Mouse (Mus musculus) lung, postnatal 4 days (tissue): ENCODE results near the gene Tcf7.
A peak's percentile ranks its signal among the peaks of the same experiment; 100 is the strongest.

Experiments used
- DNase-seq, 2 experiments: peaks; one replicate each; pipeline ENCODE4 v3.0.0; 2021

Gene Tcf7

DNA sequence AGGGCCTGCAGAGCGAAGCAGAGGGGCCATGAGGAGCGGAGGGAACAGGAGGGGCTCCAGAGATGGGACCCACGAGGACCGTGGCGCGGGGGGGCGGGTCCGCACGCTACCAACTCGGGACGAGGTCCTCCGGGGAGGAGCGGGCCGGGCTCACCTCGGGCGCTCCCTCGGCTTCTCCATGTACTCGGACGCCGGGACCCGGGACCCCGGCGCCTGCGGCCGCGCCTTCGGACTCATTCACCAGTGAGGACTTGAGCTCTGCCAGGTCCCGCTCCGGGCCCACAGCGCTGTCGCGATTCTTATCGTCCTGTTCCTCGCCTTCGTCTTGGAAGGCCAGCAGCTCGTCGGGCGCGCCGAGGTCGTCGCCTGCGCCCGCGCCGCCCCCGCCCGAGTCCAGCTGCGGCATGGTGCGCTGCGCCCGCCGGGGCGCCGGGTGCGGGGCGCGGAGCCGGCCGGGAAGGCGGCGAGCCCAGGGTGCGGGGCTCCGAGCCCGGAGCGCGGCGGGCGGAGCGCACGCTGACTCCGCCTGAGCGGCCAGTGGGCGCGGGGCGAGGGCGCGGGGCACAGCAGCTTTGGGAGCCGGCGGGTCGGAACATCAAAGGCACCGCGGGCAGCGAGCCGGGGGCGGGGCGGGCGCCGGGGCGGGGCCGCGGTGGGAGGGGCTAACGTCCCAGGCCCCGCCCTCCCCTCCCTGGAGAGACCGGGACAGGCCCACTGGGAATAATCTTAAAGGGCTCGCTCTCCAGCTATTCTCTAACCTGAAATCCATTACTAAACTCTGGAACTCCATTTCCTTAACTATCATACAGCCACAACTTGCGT, at the start of gene Tcf7:
TSS of gene Tcf7 (minus strand) at position 241 of the 822 bp plus-strand sequence.
- DNase-seq: peak; percentile 81 to 88

DNA sequence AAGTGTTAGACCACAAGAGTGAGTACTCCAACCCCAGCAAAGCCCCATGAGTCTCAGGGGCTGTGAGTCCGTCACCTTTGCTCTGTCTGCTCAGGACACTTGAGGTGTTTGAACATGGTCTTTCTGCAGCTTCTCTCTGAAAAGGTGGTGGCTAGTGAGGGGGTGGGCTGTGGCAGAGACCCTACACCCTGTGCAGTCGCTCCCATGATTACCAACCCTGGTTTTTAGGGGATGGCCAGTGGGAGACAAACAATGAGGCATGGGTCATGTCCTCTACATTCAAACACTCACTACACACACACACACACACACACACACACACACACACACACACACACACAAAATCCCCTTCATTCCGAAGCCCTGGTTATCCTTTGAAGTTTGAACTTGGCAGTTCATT, 44.5 kb upstream of the Tcf7 start:
- DNase-seq: no peak

DNA sequence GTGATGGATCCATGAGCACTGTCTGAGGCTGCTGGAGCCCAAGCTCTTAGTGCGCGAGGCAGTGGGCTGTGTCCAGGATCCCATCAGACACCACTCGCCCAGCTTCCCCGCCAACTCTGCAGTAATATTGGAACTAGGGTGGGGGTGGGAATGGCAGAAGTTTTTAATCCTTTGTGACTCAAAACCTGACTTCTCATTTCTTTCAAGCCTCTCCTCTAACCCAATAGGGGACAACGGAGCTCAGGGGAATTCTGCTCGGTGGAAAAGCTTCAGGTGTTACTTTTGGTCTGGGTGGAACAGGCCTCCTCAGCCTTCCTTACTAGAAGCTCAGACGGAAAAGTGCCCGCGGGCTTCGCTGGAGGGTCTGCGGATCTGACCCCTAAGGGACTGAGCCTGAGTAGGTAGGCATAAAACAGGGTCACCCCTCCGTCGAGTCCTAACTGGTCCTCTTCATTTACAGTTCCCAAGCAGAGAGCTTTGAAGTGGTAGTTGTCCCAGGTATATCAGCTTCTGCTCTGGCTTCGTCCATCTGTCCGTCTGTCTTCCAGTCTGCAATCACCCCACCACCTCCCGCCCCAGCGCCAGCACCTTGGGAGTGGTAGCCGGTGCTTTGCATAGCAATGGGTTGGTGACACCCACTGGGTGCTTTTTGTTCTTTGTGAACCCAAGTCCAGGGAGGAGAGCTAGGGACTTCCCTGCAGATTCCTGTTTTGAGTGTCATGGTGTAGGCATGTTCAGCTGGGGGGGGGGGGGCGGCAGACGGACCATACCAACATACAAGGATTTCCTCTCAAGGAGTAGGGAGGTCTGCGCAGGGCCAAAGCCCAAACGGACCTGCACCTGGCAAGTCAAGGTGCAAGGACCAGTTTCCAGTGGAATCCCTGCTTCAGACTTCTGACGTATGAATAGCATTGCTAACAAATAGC, 41.9 kb upstream of the Tcf7 start:
- no peak for DNase-seq

DNA sequence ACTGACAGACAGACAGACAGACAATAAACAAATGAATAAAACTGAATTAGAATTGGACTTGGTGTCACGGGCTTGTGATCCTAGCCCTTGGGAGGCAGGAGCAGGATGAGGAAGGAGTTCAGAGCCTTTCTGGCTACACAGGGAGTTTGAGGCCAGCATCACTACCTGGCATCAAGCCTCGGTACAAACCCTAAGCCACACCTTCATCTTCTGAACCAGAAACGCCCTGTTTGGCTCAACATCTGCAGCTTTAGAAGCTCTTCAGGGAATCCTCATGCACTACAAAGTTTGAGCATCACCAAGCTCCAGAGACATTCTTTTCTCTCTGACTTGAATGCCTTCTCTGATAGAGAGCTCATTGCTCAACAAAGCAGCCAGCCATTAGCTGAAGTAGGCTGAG, 38.7 kb upstream of the Tcf7 start:
- no peak for DNase-seq

DNA sequence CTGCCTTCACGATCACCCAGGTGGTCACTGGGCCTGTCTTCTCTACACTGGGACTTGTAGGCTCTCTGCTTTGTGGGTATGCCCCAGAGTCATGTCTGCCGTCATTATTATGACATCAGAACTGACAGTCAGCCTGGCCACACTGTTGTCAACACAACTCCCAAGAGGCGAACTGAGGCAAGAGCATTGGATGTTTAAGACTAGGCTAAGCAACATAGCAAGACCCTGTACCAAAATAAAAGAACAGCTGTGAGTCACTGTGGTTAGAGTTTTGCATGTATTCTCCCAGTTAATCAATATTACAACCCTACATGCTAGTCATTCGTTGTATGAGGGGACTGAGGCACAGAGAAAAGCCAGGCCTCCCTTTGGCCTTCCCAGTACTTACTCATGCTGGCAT, 37.7 kb upstream of the Tcf7 start:
- no peak for DNase-seq

DNA sequence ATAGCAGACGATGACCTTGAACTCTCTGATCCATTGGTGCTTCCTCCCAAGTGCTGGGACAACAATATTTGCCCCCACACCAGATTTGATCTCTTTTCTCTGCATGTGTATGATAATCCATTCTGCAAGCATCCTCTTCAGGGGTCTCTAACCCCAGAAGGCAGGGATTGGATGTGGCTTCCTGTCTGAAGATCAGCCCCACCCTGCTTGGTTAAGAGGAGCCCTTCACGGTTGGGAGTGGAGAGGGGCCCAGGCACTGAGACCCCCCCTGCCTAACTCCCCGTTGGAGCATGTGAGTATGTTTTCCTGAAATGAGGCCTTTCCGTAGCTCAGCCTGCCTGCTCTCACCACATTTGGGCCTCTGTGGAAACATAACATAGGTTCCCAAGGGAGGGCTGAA, 36.9 kb upstream of the Tcf7 start:
- no peak for DNase-seq

DNA sequence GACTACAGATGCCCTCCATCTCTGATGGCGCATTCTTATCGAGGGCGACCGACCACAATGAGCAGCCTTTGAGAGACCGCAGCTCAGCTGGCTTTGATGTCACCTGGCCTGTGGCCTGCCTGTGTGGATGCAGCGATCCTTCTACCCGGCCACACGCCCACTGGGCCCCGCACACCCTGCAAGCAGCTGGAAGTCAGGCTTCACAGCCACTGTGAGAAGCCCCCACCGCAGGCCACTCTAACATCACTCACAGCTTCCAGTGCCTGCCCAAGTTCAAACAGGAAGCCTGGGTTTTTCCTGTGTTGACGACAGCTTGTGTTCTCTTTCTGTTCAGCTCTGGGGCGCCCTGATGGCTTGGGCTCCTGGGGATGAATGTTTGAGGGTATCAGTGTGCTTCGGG, 35.6 kb upstream of the Tcf7 start:
- peak; percentile 58 to 75 for DNase-seq

DNA sequence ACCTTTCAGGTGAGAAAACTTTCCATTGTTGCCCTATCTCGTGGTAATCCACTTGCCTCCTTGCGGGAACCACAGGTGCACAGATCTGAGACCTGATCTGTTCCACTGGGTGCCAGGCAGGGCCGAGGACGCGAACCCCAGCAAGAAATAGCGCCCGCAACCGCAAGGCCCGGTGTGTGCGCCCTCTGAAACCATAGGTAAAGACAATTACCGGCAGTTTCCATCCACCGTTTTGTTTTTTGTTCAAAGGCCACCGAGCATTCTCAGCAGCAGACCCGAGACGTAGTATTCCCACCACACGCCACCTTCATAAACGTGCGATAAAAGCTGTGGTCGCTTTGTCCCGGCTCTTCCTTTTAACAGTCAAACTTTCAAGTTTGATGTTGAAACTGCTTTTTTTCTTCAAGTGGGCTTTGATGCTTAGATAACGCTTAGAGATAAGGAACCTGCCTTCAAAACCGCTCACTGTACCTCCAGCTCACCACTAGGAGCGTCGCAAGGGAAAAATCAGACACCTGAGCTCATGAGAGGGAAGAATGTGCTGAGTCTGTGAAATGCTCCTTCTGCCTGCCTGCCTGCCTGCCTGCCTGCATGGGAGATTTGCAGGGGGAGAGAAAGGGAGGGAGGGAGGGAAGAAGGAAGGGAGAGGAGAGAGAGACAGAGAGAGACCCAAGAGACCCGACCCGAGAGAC, 31.4 kb upstream of the Tcf7 start:
- DNase-seq: peak; percentile 33 to 58

DNA sequence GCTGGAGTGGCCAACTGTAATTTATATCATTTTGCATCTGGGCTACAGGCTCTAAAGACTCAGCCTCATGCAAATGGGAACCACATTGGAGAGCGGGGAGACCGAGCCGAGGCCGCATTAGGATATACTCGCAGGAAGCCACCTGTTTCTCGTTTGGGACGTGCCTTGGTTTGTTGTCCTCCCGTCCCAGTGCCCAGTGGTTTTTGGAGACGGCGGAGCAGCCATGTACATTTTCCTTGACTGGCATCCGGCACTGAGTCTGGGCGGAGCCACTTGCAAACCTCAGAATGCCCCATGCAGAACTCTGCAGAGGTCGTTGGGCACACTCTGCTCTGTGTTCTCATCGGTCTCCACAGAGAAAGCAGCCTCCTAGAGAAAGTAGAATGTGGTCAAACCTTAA, 27.9 kb upstream of the Tcf7 start:
- no peak for DNase-seq

DNA sequence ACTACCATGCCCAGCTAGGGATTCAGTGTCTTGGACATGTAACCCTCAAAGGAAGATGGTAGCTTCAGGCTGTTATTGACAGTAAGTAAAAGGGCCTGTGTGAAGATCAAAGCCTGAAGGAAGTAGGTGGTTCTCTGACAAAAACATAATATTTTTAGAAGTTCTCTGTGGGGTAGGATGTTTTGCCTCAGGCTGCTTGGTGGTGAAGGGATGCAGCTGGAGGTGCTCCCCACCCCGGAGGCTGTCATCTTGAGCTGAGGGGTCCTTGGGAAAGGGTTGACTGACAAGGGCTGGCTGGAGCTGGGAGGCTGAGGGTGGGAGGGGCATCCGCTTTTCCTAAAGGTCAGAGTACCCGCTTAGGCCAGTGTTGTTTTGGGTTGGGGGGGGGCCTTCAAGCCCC, 26.7 kb upstream of the Tcf7 start:
- DNase-seq: no peak

DNA sequence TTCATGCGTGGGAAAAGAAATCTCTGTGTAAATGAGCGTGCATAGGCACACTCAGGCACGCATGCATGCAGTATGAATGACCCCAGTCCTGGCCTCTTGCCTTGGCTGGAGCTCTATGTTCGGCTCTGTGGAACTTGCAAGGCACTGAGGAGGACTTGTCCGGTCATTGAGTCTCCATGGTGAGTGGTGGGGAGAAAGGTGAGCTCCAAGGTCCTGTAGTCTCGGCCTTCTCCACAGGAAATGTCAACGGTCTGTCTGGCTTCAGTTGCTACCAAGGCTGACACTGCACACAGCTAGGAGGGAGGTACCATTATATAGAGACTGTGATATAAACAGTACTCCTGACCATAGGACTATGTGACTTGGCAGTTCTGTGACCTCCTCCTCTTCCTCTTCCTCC, 23.6 kb upstream of the Tcf7 start:
- DNase-seq: no peak

DNA sequence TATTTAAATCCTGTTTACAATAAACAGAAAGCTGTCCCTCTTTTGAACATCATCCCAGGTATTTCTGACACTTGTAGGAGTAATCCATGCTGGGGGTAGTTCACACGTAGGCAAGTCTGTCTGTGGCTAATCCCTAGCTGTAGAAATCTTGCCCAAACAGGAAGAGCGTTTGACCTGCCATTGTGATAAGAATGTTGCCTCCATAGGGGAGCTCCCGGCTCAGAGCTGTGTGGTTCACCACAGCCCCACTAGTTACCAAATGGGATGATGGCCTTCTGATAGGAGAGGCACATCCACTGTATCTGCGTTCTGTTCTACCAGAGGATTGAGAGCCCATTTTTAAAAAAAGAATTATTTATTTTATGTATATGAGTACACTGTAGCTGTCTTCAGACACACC, 22.5 kb upstream of the Tcf7 start:
- no peak for DNase-seq

DNA sequence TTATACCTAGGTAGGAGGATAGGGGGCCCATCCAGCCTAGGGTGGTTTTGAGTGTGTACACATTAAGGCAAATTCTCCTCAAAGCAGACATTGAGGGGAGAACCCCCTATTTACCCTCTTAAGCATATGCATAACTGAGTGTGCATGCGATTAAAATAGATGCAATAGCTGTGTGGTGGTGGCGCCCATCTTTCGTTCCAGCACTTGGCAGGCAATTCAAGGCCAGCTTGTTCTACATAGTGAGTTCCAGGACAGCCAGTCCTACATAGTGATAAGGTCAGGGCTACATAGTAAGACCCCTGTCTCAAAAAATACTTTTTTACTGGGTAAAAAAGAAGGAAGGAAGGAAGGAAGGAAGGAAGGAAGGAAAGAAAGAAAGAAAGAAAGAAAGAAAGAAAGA, 19.9 kb upstream of the Tcf7 start:
- no peak for DNase-seq

DNA sequence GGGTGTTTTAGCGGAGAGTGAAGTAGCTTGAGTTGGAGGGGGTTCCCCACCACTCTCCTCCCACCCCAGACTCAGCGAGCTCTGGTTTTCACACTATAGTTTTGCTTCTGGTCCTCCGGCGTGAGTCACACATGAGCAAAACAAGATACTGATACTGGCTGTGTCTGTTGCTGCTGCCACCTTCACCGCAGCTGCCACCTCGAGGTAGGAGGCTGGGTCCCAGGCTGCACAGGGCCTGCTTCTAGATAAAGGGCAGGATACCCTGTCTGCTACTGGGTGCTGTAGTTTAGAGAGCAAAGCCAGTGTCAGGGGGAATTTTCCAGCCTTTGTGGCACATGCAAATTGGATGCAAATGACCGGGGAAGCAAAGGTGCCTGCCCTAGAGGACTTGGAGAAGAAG, 16.9 kb upstream of the Tcf7 start:
- DNase-seq: no peak

DNA sequence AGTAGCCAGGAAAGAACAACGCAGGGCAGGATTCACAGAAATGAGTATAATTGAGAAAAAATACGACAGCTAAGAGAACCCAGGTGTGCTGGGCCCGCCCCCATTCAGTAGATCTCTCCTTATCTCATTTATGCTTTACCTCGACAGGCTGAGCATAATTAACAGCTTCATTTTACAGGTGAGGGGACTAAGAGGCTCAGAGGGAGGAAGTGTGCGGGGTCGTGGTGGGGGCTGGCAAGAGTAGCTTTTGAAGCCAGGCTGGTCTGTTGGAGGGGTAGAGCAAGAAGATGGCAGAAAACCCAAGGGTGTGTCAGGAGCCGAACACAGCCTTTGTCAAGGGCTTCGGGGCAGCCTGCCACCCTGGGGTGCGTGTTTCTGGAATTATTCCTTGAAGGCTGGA, 16.1 kb upstream of the Tcf7 start:
- no peak for DNase-seq

DNA sequence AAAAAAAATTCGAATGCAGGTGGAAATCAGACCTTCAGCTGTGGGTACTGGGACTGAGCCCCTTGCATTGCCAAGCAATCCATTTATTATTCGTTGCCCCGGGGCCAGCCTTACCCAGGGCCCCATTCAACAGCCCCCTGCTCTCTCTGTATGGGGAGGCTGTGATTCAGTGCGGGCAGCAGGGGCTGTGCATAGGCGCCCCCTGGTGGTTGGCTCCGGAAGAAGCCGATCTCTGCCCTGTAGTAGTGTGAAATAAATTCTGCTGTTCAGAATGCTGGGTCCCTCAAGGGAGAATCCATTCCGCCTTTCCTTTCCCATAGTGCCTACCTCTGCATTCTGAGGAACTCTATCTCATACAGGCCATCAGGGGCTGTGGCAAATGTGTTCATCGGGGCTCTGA, 14.5 kb upstream of the Tcf7 start:
- DNase-seq: peak; percentile 79 to 87

DNA sequence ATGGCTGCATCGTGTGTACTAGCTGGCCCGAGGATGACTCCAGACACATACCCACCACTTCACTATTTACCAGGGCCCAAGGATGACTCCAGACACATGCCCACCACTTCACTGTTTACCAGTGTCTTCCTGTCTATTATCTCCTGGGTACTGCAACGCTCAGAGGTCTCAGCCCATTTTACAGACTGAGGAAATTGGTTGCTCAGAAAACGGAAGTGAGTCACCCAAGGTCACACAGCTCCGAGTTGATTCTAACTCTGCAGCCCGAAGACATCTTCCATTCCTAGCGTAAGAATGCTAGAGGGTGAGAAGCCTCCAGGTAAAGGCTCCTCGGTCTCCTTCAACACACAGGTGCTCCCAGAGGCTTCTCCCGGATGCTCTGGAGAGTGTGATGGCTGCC, 11.3 kb upstream of the Tcf7 start:
- DNase-seq: no peak

DNA sequence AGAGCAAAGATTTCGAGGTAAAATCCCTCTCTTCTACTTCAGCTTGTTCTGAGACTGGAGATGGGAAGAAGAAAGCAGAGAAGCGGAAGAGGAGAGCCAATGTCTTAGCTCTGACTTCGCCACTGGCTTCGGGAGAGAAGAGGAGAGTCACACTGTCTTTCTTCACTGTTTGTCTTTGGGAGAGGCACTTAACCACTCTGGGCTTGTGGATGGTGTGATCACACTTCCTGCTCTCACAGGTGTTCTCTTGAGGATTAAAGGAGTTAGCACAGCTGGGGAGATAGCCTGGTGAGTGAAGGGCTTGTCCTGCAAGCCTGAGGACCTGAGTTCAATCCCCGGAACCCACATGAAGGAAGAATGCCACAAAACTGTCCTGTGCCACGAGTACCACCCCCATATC, 10.1 kb upstream of the Tcf7 start:
- no peak for DNase-seq

DNA sequence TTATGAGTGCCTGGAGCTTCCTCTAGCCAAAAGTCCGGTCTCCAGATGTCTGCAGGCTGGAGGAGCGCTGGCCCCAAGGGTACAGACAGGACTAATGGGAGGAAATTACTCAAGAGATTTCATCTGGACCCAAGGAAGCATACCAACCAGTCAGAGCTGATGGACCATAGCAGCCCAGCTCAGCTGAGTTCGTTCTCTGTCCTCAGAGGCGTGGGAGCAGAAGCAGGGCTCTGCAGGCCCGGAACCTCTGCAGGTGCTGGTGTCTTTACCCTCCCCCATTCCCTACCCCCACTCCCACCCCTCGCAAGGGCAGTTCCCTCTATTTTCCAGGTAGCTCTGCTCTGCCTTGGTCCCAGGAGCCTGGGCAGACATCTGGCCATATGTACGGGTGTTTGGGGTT, 9.5 kb upstream of the Tcf7 start:
- no peak for DNase-seq

DNA sequence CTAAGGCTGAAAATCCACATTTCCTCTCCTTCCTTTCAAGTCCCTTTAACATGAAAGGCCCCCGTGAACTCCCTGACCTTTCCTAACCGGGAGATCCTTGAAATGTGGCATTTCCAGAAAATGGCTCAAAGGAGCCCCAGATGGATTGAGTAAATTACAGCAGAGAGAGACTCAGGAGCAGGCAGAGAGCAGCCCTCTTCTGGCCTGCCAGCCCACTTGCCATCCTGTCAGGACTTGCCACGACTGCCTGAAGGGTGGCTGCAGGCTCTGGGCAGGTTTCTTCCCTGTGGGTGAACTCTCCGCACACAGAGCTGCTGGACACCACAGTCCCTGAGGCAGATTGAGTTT, 4.1 kb upstream of the Tcf7 start:
- no peak for DNase-seq

DNA sequence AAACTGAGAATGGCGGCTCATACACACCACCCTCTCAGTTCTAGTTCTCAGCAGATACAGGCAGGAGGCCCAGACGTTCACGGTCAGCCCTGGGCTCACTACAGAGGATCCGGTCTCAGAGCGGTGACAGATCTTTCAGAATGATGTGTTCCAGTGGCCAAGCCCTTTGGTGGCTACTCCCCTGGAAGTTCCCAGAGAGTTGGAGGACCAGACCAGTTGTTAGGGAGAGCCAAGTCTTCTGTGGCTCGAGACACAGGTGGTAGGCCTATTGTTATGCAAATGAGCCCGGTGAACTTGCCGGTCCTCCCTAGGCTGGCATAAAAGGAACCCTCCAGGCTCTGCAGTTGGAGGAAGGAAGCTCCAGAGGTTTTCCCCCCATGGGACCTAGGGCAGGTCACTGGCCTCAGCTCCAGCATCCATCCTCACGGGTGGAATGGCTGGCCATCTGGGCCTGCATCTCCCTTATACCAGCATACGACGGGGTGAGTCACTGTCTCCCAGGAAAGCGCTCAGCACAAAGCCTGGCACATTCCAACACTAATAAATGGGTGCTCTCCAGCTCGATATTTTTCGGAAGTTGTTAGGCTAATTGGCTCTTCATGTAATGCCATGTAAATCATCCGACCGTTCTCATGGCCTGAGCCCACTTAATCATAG, 3.6 kb upstream of the Tcf7 start:
- DNase-seq: no peak

DNA sequence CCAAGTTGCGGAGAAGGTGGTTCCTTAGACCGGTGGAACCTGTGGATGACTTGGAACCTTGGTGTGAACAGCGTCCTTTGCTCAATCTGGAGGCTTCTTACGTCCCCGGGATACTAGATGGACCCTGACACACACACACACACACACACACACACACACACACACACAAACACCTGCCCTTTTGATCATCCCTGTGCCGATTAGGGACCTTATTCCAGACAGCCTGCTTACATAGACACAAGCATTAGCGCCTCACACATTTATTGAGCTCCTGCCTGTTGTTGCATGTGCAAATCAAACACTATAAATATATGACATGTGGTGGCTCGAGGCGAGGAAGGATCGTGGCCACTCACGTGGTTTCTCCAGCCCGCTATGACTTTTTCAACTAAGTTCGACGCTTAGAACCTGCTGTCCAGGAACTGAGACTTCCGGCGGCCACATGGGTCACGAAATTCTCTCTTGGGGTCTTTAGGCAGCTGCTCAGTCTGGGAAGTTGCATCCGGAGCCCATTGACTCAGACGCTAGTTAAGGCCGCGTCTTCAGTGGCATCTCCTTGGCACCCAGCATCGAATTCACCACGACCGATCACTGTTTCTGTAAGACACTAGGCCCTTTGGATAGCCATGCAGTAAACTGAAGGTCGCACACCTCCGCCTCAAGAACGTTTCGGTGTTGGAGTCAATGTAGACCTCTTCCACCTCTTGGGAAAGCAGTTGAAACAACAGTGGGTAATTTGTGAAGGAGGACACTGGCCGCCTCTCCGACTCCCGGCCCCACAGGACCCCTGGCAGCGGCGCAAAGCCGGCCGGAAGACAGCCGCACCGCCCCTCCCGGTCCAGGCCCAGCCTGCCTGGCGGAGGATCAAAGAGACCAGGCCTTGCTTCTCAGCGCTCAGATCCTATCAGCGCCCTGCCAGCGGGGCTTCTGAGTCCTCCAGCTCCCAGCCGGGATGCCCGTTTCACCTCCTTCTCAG, 1.1 kb upstream of the Tcf7 start:
- peak; percentile 89 to 95 for DNase-seq
